Mouse (Mus musculus) lung, embryonic 14.5 days (tissue): Measurements from ENCODE around the gene Ccser1. TPM values are rescaled to one million over a fixed set of nuclear protein-coding genes. Genes with fewer than 3 reads are reported as not detected.
"Not testable (repeated sequence)": the region's sequence is repeated elsewhere in the genome, so short reads cannot be mapped to it uniquely, and the experiment has no call there.

ENCODE experiments used
- ATAC-seq: fragments of 200-750 bp; cut with Nextera tagmentation; 2 replicates; pipeline ENCODE4 v1.8.0; 2017; ENCODE audit warnings: mild to moderate bottlenecking, moderate TSS enrichment, moderate library complexity; ENCODE audit not compliant: insufficient read depth
- DNase-seq: peaks from one replicate; pipeline ENCODE4 v3.0.0-alpha.2; 2015
- H3K27ac ChIP-seq: fragments of 300-500 bp; sonication (generic); 2 replicates; pipeline ENCODE4 v1.5.1; 2014; ENCODE audit warnings: low read depth, mild to moderate bottlenecking, moderate library complexity
- H3K27me3 ChIP-seq: fragments of 300-500 bp; sonication (generic); 2 replicates; pipeline ENCODE4 v1.6.1; 2014; ENCODE audit warnings: low read length, control low read depth; ENCODE audit not compliant: insufficient read depth
- H3K36me3 ChIP-seq: fragments of 300-500 bp; sonication (generic); 2 replicates; pipeline ENCODE4 v1.6.1; 2014; ENCODE audit warnings: control low read depth; ENCODE audit not compliant: insufficient read depth
- H3K4me1 ChIP-seq: fragments of 300-500 bp; sonication (generic); 2 replicates; pipeline ENCODE4 v1.6.1; 2014; ENCODE audit warnings: antibody characterized with exemption, control low read depth; ENCODE audit not compliant: insufficient read depth
- H3K4me2 ChIP-seq: fragments of 300-500 bp; sonication (generic); 2 replicates; pipeline ENCODE4 v1.6.1; 2014; ENCODE audit warnings: mild to moderate bottlenecking
- H3K4me3 ChIP-seq: fragments of 300-500 bp; sonication (generic); 2 replicates; pipeline ENCODE4 v1.5.1; 2014; ENCODE audit warnings: low read depth, low read length
- H3K9ac ChIP-seq: fragments of 300-500 bp; sonication (generic); 2 replicates; pipeline ENCODE4 v1.6.1; 2014
- H3K9me3 ChIP-seq: fragments of 300-500 bp; sonication (generic); 2 replicates; pipeline ENCODE4 v1.6.1; 2016; ENCODE audit warnings: low read depth, low read length, control low read depth
- CTCF ChIP-seq: IDR thresholded peaks from 2 replicates; pipeline ENCODE4 v1.5.1; 2016; ENCODE audit warnings: antibody characterized with exemption, low read depth
- WGBS: fragments of 180-500 bp; shearing (Covaris S2); extraction: QIAGEN DNeasy Blood & Tissue Kit; methylation state at CpG from one replicate; pipeline ENCODE4 v1.1.7; 2014; 5-methylcytosine and 5-hydroxymethylcytosine counted together
- polyA plus RNA-seq: library from polyadenylated mRNA; unstranded; fragments of >200 nt; fragmentation: Nextera tagmentation; extraction: Ambion mirVana; gene quantifications from 2 replicates; pipeline ENCODE4 v1.2.1, GENCODE M21; 2014

Ccser1 gene
- polyA plus RNA-seq, 1 experiment from 2014 or later: 8.9 TPM

DNA sequence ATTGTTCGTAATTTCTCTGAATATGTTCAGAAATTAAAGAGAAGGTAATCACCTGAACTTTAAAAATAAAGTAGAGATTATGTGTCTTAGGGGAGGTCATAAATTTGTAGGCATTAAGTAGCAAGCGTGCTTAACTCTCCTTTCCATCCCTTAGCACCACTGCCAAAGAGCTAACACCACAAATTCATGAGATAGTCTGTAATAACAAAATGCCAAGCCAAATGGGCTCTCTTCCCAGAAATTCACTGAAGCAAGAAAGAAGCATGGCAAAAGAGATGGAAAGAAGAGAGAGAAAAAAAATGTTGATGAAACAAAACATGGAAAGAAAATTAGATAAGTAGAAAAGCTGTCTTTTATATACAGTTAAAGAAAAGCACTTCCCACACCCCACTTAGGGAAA lies 796.8 kb downstream of the Ccser1 start:
- no peak overlapping the region for H3K4me3 ChIP-seq
- no peak overlapping the region for H3K27ac ChIP-seq
- no peaks in the 10 kb centered on the region for H3K9me3 ChIP-seq
- ATAC-seq (no peak), DNase-seq (peak; percentile 65)
- no peak overlapping the region for H3K4me2 ChIP-seq
- no peak overlapping the region for H3K9ac ChIP-seq
- no peak for TF ChIP-seq CTCF
- H3K36me3 ChIP-seq: no peaks in the 10 kb centered on the region
- no peaks in the 10 kb centered on the region for H3K4me1 ChIP-seq
- WGBS: 56% methylated on average over 2 of the region's 2 CpGs
- H3K27me3 ChIP-seq: no peaks in the 10 kb centered on the region

DNA sequence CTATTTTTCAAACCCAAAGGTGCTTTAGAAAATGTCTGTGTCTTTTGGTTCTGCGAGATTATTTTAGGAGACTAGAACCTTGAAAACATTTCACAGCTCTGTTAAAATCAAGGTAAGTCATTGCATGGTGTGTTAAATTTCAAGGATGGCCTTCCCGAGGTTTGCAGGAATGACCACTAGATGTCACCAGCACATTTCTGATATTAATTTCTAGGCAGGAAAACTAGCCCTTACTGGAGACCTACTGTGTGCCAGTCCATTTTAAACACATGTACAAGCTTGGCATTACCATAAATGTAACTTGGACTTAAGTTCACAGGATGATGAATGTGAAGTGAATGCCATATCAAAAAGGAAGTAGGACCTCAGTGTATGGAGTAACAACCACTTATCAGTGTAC lies 798.3 kb downstream of the Ccser1 start:
- WGBS: 20% methylated on average over 2 of the region's 2 CpGs
- H3K27ac ChIP-seq: no peak overlapping the region
- no peak overlapping the region for H3K4me3 ChIP-seq
- no peak for ATAC-seq
- H3K9ac ChIP-seq: no peak overlapping the region
- no peaks in the 10 kb centered on the region for H3K9me3 ChIP-seq
- H3K27me3 ChIP-seq: no peaks in the 10 kb centered on the region
- peak; percentile 54 for TF ChIP-seq CTCF
- no peaks in the 10 kb centered on the region for H3K4me1 ChIP-seq
- peak; percentile 19 for DNase-seq
- no peak overlapping the region for H3K4me2 ChIP-seq
- H3K36me3 ChIP-seq: no peaks in the 10 kb centered on the region

DNA sequence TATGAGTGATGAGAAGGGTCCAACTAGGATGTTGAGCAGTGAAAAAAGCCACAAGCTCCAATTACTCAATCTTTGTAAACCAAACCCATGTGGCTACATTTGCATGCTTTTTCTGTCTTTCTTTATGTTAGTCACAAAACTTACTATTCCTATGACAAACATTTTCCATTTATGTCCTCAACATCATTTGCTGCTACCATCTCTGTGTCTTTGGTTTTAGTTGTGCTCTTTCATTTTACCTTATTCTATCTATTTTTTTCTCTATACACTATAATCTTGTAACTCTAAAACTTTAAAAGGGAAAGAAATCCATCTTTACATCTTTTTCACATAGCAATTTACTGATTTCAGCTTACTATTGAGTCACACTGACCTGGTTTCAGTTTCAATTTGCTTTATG lies 834.2 kb downstream of the Ccser1 start:
- Histone ChIP-seq H3K27me3 (no peaks in the 10 kb centered on the region), H3K9ac (no peak overlapping the region), H3K4me2 (no peak overlapping the region), H3K27ac (no peak overlapping the region), H3K4me3 (no peak overlapping the region), H3K4me1 (no peaks in the 10 kb centered on the region), H3K9me3 (no peaks in the 10 kb centered on the region), H3K36me3 (no peaks in the 10 kb centered on the region)
- no peak for DNase-seq
- no peak for TF ChIP-seq CTCF
- ATAC-seq: no peak

DNA sequence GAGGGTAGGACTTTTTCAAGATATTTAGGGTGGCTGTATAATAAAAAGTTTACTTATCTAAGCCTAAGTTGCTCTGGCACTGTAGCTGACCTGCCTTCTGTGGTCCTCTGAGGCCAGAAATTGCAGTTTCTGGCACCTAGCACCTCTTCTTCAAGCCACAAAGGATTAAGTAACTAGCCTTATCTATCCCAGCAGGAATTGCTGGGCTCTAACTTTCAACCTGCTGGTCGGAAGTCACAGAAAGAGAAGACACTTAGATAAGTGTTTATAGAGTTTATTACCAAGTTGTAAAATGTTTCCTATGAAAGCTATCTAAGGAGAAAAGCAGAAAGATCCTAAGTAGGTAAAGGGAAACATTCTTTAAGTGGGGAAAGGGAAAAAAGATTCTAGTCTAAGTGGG lies 864.3 kb downstream of the Ccser1 start:
- DNase-seq: no peak
- Histone ChIP-seq H3K9ac (no peak overlapping the region), H3K4me3 (no peak overlapping the region), H3K4me1 (no peaks in the 10 kb centered on the region), H3K27ac (no peak overlapping the region), H3K4me2 (no peak overlapping the region), H3K36me3 (no peaks in the 10 kb centered on the region), H3K27me3 (no peaks in the 10 kb centered on the region), H3K9me3 (no peaks in the 10 kb centered on the region)
- 30% methylated on average over 1 of the region's 1 CpGs for WGBS
- ATAC-seq: no peak
- TF ChIP-seq CTCF: no peak

DNA sequence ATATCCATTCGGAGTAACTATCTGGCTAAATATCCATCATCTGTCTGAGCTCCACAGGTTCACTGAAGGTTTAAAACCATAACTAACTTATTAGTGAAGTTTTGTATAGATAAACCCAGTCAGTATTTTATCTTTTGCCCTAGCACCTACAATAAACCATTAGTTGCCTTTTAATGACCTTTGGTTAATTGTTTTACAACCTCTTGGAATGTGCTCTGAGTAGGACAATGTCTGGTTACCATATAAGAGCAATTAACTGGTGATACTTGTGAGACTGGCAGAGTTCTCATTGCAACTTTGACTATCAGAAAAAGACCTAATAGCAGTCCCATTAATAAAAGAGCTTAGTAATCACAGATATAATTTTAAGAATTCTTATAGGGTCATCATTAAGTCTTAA lies 864.9 kb downstream of the Ccser1 start:
- not testable (repeated sequence) for H3K4me2 ChIP-seq, ATAC-seq, H3K9ac ChIP-seq, H3K4me1 ChIP-seq, DNase-seq, H3K4me3 ChIP-seq, H3K36me3 ChIP-seq, H3K27me3 ChIP-seq, H3K9me3 ChIP-seq, H3K27ac ChIP-seq
- 65% methylated on average over 1 of the region's 1 CpGs for WGBS

DNA sequence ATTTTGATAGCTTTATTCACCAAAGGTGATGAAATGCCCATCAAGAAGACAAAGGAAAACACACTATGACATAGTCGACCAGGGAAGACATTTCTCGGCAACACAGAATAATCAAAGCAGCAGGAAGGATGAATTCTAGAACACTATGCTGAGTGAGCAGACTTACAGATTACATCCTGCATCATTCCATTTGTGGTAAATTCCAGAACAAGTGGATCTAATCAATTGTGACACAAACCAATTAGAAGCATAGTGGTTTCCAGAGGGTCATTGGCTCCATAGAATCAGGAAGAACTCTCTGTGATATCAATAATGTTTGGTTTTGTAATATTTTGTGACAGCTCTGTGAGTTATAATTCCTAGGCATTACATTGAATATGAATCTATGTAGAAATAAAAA lies 875.2 kb downstream of the Ccser1 start:
- no peak for ATAC-seq
- WGBS: 72% methylated on average over 2 of the region's 2 CpGs
- no peak overlapping the region for H3K4me2 ChIP-seq
- H3K27me3 ChIP-seq: no peaks in the 10 kb centered on the region
- H3K4me3 ChIP-seq: no peak overlapping the region
- H3K36me3 ChIP-seq: no peaks in the 10 kb centered on the region
- no peaks in the 10 kb centered on the region for H3K9me3 ChIP-seq
- no peak for TF ChIP-seq CTCF
- no peaks in the 10 kb centered on the region for H3K4me1 ChIP-seq
- no peak overlapping the region for H3K27ac ChIP-seq
- no peak for DNase-seq
- no peak overlapping the region for H3K9ac ChIP-seq

DNA sequence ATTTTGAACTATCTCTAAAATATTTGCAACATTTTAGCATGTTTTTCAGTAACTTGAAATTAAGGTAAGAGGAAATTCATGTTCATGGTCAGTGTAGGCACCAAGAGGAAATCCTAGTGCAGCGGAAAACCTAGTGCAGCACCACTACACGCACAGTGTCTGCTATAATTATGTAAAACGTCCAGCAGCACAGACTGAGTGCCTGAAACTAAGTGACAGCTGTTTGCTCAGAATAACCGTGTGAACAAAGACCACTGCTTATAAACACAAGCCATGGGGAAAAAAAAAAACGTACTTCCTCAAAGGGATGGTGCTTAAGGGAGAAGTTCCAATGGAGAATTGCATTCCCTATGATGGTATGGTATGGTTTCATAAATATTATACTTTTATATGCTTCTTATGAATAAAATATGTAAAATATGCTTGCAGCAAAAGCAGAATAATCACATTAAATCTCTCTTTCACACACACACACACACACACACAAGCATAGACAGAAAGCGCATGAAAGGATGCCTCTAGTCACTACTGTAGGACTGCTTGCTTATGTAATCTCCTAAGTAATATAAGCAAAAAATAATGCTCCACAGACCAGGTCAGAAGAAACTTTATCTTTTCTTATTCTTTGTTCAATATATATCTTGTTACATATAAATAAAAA lies 886.4 kb downstream of the Ccser1 start:
- H3K4me2 ChIP-seq: no peak overlapping the region
- TF ChIP-seq CTCF: no peak
- no peaks in the 10 kb centered on the region for H3K27me3 ChIP-seq
- H3K36me3 ChIP-seq: no peaks in the 10 kb centered on the region
- no peak; the same call in 1 of the 2 replicates for ATAC-seq
- H3K27ac ChIP-seq: no peak overlapping the region
- no peaks in the 10 kb centered on the region for H3K9me3 ChIP-seq
- H3K4me1 ChIP-seq: no peaks in the 10 kb centered on the region
- H3K4me3 ChIP-seq: no peak overlapping the region
- peak; percentile 34 for DNase-seq
- H3K9ac ChIP-seq: no peak overlapping the region
- 38% methylated on average over 6 of the region's 6 CpGs for whole genome bisulfite sequencing

DNA sequence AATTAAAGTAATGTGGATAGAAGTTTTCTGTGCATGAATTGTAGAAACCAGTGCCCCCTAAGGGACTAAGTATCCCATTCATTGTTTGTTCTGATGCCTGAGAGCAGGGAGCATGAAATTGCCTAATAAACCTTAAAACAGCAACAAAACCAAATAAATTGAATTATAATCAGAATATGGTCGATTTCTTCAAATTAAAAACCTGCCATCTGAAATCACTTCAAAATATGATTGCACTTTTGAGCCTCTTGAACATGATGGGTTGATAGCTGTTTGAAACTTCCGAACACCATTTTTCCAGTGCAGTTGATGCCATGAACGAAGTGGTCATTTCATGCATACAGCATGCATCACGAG lies 886.9 kb downstream of the Ccser1 start:
- 81% methylated on average over 4 of the region's 4 CpGs for WGBS
- TF ChIP-seq CTCF: no peak
- no peak overlapping the region for H3K9ac ChIP-seq

More for the DNA sequence above, 886.9 kb downstream of the Ccser1 start:
- no peaks in the 10 kb centered on the region for H3K36me3 ChIP-seq
- H3K27me3 ChIP-seq: no peaks in the 10 kb centered on the region
- DNase-seq (no peak), ATAC-seq (no peak)
- H3K4me2 ChIP-seq: no peak overlapping the region
- no peak overlapping the region for H3K27ac ChIP-seq
- no peaks in the 10 kb centered on the region for H3K9me3 ChIP-seq
- no peak overlapping the region for H3K4me3 ChIP-seq
- H3K4me1 ChIP-seq: no peaks in the 10 kb centered on the region
